Mouse (Mus musculus) thymus, postnatal 10 days (tissue): ENCODE data around the gene Fndc3b.

Source experiments
- DNase-seq, 2 experiments: peaks; one replicate each; pipeline ENCODE4 v3.0.0; 2021; ENCODE audit warnings: low spot score in 2 of 2

Gene Fndc3b

DNA sequence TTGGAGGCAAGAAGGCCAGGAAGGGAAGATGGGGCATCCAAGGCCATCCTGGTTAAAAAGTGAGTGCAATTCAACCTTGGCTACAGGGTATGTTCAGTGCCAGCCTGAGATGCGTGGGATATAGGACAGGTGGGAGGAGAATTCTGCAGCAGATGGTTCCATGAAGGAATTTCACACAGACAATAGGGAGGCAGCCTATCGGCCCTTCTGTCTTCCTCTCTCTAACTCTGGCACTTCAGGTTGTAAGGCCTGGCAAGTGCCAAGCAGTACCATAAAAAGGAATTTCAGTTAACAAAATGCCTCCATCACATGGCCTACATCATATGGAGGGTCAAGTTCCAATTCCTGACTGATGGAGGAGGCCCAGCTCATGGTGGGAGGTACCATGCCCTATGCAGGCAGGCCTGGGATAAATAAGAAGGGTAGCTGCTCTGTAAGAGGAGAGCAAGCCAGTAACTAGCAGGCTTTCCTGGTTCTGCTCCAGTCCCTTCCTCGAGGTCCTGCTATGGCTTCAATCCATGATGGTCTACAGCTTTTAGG lies 155.6 kb downstream of the Fndc3b start:
- no peak for DNase-seq

GRCm38 (mm10) chr3:27554325-27554724 lies 156.8 kb downstream of the Fndc3b start:
- no peak for DNase-seq

DNA sequence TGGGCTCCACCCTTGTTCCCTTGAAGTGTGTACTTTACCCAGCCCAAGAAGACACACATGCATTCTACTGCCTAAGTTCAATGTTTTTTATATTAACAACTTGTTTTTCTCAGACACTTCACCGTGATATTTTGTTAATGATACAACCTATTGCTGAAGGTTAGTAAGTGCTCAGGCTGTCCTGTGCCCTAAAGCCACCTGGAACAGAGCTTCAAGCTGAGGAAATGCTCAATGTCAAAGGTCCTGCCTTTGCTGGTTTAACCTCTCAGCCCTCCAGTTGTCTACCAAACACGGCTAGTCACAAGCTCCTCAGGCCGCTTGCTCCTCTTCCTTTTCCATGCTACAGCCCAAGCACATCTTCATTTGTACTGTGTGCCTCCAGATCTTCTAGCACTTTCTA lies 157.3 kb downstream of the Fndc3b start:
- DNase-seq: no peak

DNA sequence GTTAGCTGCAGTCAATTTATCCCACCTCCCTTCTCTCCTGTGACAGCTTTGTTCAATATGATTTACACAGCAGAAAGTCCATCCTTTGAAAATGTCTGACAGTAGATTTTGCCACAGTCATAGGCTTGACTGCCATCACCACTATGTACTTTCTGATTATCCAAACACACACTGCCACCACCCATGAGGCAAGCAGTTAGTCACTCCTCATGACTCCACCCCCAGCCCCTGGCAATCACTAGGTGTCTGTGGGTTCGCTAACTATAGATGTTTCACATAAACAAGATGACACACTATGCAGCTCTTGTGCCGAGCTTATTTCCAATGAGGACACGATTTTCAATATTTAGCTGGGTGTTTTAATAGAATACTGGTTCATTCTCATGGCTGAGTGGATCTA lies 160.1 kb downstream of the Fndc3b start:
- DNase-seq: no peak

GRCm38 (mm10) chr3:27550409-27550808 lies 160.7 kb downstream of the Fndc3b start:
- DNase-seq: no peak

DNA sequence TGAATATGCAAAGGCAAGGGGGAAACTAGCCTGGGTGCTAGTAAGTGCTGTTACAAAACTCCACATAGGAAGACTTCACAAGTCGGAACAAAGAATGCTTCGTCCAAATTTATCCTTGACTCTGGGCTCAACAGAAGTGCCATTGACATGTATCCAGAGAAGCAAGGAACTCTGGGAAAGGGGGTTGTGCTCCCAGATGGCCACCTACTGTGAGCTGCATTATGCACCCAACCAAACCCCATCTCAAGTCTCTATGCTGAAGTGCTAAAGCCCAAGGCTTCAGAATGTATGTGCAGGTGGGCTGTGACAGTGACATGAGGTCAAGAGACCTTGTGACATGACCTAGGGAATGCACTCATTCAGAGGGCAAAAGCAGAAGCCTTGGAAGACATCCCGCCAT lies 165.5 kb downstream of the Fndc3b start:
- no peak for DNase-seq

GRCm38 (mm10) chr3:27544061-27544460 lies 167.0 kb downstream of the Fndc3b start:
- DNase-seq: no peak

GRCm38 (mm10) chr3:27541841-27542240 lies 169.3 kb downstream of the Fndc3b start:
- DNase-seq: no peak

- DNase-seq: no peak
Measured at GRCm38 (mm10) chr3:27541181-27541580, 169.9 kb downstream of the Fndc3b start.

DNA sequence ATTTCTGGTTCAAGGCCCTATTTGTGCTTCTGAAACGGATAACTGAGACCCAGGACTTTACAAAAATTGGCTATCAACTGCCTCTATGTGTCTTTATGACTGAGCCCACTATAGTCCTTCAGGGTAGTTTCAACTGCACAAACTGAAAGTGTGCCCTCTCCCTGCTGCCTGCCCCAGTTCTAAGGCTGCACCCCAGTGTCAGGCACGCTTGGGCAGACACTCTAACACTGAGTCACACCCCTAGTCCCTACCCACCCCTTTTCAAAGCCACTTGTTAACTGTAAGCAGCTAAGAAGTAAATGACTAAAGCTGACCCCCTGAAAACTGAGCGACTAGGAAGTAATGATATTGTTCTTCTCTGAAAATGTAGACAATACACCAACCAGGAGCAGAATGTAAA lies 176.9 kb downstream of the Fndc3b start:
- DNase-seq: no peak

DNA sequence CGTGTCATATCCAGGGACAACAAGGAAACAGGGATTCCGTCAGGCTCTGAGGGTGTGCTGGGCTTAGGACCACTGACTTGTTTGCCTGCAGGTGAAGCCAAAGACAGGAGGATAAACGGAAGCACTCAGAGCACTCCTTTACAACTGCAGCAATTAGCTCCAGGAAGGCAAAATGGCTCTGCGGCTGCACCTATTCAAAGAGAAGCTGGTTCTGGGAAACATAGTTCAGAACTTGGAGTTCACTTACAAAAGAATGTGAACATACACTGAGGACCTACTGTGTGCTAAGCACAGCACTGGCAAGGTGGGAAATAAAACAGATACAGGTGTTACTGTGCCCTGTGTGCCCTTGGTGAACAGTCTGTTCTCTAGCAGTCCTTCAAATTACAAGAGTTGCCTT lies 177.4 kb downstream of the Fndc3b start:
- no peak for DNase-seq

DNA sequence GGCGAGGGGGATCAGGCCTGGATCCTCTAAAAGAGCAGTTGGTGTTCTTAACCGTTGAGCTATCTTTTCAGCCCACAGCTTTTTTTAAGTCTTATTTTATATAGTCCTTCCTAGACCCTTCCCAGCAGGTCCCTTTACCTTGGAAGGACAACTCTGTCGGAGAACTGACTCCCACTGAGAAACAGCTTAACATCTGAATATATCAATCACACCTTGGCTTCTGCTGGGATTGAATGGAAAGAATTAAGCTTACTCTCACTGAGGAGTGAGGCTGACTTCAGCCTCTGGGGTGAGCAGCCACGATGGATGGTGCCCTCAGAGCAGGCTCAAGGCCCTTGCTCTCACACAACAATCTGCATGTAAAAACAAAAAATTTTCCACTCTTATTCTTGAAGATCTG lies 179.1 kb downstream of the Fndc3b start:
- DNase-seq: no peak

DNA sequence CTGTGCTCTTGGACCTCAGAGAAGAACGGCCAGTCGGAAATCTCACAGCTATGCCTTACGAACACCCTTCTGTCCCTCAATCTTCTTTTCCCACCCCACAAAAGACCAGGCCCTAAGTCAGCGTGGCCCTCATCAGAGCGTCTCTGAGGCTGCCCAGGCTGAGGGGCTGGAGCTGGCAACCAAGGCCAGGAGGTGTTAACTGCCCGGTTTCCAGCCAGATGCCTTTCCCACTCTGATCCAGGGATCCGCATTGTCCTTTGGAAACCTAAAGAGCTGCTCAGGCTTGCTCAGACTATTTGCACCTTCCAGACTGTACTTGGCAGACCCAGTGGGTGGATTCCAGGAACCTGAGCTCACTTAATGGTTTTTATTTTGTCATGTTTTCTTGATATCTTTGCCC lies 180.7 kb downstream of the Fndc3b start:
- DNase-seq: no peak

DNA sequence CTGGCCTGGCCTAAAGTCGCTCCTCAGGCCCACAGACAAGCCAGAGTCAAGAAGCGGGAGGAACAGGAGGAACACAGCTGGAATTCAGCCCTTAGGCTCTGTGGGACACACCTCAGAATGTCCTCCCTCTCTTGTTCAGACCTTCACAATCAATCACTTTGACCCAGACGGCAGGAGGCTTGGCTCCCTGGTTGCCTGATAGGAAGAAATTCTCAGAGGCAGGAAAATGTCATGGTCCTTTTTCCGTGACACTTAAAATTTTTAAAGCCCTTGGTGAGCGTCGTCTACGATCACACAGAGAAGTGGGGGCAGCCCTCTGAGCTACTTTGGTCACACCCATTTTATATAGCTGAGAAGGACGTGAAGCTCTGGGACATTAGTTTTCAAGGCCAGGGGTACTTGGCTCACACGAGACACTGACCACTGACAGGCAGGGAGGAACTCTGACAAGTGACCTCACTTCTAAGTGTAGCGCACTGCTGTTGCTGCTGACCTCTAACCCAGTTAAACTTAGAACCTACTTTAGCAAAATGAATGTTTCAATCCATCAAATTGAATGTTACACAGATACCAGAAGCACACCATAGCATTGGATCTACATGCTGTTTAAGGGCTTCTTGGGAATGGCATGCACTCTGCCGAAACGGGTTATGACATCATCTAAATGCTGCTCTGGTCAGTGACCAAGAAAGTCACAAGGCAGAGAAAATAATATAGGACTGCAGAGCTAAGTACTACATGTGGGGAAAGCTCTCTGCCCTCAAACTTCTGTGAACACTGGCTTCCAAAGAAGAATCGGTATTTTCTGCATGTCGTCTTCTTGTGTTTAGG lies 181.7 kb downstream of the Fndc3b start:
- DNase-seq: no peak

DNA sequence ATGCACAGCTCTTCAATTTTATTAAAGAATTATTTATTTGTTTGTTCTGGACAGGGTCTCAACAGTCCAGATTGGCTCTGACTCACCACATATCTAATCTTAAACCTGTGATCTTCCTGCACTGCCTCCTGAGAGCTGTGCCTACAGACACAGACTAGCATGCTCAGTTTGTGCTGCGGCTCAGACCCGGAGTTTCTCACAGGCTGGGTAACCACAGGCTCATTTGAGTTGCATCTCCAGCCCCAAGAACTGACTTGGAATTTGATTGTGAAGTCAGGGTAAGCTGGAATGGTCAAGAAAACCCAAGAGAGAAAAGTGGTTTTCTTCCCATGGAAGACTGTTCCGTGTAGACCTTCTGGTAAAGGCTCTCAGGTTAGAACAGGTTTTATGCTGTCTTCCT lies 184.1 kb downstream of the Fndc3b start:
- DNase-seq: no peak

- DNase-seq: no peak
Measured at GRCm38 (mm10) chr3:27523176-27523936, 187.8 kb downstream of the Fndc3b start.

DNA sequence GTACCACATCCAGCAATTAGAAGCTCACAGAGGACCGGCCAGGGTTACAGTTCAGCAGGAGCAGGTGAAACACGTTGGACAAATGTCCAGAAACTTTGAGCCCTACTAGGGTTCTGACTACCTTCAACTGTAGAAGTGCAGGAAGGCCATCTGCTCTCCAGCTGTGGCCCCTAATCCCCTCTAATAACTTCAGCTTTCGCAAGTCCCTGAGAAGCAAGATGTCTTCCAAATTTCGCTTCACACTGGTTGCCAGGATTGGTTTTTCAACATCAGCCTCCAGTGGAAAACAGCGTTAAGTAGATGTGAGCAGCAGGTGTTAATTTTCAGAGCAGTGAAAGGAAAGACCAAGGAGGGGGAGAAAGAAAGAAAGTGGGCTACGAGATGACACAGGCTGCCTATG lies 190.7 kb downstream of the Fndc3b start:
- DNase-seq: no peak

DNA sequence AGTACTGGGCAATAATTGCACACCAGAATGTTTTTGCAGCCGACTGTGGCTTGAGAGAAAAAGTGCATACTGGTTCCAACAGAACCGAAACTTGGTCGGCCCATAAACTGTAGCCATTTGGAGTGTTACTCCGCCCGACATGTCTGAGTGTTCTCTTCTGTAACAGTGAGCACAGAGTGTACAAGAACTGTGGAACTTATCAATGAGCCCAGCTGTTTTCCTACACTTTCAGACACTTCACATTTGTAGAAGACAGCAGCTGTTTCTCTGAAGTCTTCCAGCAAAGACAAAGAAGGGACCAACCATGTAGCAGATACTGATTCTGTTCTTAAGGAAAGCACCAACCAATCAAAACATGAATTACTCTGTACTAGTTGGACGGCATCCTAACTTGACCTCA lies 191.6 kb downstream of the Fndc3b start:
- DNase-seq: no peak

DNA sequence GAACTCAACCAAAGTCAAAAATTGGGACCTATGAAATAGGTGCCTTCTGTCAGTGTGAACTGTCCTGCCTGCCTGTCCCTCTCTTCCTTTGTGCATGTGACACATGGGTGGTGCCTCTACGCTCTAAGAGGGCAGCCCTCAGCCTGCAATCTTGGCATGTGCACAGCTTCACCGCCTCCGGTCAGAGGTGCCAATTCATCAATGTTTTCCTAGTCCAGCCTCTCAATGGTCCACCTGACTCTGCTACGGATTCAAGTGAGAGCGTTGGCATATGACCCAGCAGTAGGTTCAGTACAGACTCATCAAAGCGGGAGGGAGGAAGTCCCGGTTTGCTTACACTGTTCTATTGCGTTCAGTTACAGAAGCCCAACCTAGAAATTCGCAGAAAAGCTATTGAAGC lies 192.2 kb downstream of the Fndc3b start:
- no peak for DNase-seq

DNA sequence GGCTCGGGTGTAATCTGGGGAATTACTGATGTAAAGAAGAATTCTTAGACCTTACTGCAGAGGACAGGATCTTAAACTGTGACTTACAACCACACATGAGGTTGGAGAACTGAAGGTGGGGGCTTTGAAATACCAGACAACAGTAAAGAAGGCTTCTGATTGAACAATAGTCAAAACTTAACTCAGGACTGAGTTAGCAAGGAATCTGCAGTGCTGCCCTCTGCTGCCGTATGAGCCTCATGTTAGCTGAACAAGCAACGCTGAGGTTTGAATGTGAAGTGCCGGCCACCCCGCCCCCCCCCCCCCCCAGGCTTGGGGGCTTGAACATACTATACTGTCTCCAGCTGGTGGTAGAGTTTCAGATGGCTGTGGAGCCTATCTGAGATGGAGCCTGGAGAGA lies 194.6 kb downstream of the Fndc3b start:
- no peak for DNase-seq

DNA sequence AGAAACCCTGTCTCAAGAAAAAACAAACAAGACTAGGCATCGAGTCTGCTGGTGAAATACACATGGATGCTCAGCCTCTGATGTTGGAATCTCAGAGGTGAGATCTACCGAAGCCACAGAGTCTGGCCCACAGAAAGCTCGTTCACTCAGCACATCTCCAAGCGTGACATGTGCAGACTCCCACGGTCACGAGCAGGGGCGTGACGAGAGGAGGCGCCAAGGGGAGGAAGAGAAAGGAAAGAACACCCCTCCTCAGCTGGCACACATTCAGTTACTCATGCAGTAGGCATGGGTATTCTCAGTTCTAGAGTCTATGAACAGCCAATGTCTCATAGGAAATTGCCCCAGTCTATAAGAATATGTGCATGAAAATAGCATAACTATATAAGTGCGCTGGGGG lies 199.3 kb downstream of the Fndc3b start:
- DNase-seq: no peak

GRCm38 (mm10) chr3:27506886-27507285 lies 204.2 kb downstream of the Fndc3b start:
- no peak for DNase-seq

DNA sequence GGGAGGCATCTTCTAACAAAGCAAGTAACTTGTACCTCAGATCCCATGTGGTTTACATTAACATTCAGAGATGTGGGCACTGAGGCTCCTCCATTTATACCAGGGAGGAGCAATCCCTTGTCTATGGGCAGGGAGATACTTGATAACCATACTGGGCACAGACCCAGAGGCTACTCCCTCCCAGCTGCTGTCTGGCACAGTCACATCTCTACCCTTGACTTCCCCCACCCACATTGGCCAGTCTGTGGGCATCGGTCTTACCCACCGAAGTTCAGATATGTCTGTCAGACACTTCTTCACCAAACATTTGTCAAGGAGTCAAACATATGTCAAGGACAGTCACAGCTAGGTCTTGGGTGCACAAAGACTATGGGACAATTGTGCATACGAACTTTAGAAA lies 205.5 kb downstream of the Fndc3b start:
- no peak for DNase-seq
